Mouse (Mus musculus) testis, adult 2 months (tissue): ENCODE measurements at regions not wholly inside any gene's neighbourhood (a gene's known extent, or its start where the extent isn't known, plus 50 kb on each side); places are given as distances from the start of the nearest gene placed in this dataset.

Source experiments
- CTCF ChIP-seq: fragments of 200-500 bp; IDR thresholded peaks from 2 replicates; pipeline ENCODE4 v1.5.1; 2012; ENCODE audit warnings: low read depth, mild to moderate bottlenecking, inconsistent platforms, low read length, moderate library complexity; ENCODE audit not compliant: control insufficient read depth, insufficient read depth, insufficient replicate concordance
- POLR2A ChIP-seq: fragments of 200-500 bp; IDR thresholded peaks from 2 replicates; pipeline ENCODE4 v1.6.1; 2012; ENCODE audit warnings: low read depth, mild to moderate bottlenecking, inconsistent platforms, low read length, moderate library complexity; ENCODE audit not compliant: control insufficient read depth

GRCm38 (mm10) chr11:92495291-92495690 is 602.5 kb upstream of the Car10 start:
- TF ChIP-seq POLR2A (no peak), CTCF (no peak)
